Mouse (Mus musculus) liver, adult 2 months (tissue): ENCODE measurements around the gene Cdh12.

Source experiments
- CTCF ChIP-seq: fragments of 200-500 bp; IDR thresholded peaks from 2 replicates; pipeline ENCODE4 v1.5.1; 2011; ENCODE audit warnings: low read depth, low read length, control low read depth
- POLR2A ChIP-seq: fragments of 200-500 bp; IDR thresholded peaks from 2 replicates; pipeline ENCODE4 v1.6.1; 2011; ENCODE audit warnings: low read length, control low read depth; ENCODE audit not compliant: insufficient read depth; ENCODE audit errors: extremely low read depth

DNA sequence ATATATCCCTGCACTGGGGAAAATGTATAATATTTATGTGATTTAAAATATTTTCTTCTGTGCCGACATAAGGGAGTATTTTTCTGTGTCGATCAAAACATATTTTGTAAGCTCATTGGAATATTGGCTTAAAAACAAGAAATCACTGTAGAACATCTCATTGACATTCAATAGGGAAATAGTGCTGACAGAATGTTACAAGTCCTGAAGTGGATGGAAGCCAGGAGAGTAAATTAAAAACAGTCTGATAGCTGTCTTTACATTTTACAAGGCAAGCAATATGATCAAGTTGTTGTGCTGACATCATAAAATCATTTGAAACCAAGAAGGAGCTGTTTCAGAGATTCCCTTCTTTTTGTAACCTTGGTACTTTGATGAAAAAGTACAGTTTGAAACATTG lies 349.5 kb downstream of the Cdh12 start:
- TF ChIP-seq CTCF (no peak), POLR2A (no peak)
